Mouse (Mus musculus): ENCODE data around the gene Coro2b.
"Not testable (repeated sequence)": the region's sequence is repeated elsewhere in the genome, so short reads cannot be mapped to it uniquely, and the experiment has no call there.

Gene Coro2b

DNA sequence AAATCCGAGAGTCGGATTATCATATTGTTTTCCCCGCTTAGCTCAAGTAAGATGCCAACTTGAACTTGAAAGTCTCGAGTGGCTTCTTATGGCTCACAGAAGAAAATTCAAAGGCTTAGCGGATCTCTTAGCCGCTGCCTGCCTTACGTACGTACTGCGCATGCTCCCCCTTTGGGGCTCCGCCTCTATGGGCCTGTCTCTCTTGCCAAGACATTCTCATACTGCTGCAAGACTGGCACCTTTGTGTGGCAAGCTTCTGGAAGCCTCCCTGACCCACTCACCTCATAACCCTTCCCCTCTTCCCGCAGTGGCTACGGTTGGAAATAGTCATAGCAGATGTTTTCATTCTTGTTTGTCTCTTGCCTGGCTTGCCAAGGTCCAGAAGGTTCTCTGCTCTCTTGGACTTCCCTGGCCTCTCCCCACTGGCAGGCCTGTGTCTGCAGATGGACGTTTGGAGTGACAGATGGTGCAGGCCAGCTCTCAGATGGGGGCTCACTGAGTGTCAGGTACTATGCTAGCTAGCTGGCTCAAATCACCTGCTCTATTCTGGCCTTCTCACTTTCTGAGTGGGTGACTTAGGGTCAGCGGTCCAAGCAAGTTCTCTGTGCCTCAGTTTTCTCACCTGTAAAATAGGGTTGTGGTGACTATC lies 65.2 kb downstream of the Coro2b start:
- no peak for DNase-seq (ENCODE audit: low read depth, low spot score)

DNA sequence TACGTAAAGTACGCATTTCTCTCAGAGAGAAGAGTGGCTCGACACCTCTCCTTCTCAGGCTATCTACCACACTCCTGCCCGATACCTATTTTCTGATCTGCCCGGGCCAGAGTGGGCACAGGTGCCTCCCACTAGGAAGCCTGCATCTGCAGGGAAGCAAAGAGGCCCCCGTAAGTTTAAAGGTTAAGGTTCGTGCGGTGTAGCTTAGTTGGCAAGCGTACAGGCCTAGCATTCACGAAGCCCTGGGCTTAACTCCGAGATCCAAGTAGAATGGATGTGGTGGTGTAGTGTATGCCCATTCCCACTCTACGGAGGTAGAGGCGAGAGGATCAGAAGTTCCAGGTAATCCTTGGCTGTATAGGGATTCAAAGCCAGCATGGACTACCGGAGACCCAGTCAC lies 65.8 kb downstream of the Coro2b start:
- DNase-seq (ENCODE audit: low read depth, low spot score), result no peak

DNA sequence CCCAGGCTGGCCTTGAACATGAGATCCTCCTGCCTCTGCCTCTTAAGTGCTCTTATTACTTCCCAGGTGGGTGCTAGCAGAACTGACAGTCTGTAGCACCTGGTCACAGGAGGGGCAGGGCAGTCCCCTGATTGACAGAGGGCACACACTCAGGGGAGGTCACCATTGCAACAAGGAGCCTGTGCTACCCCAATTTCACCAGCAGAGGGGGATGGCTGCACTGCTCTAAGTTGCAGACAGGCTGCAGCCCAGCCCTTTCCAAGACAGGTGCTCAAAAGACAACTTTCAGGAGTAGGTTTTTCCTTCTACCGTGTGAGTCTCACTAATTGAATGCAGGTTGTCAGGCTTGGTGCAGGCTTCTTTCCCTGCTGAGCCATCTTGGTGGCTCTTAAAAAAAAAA lies 66.4 kb downstream of the Coro2b start:
- peak; percentile 85 for DNase-seq (ENCODE audit: low read depth, low spot score)

DNA sequence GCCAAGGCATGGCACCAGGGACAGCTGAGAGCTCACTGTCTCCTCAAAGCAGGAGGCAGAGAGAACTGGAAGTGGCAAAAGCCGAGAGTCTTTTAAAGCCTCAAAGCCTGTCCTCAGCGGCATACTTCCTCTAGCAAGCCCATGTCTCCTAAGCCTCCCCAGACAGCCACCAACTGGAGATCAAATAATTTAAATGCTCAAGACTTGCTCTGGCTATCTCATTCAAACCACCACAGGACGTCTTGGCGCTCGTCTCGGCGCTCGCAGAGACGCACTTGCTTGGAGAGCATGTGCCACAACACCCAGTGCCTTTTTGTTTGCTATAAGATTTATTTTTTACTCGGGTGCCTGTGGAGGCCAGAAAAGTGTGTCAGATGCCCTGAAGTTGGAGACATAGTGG lies 67.1 kb downstream of the Coro2b start:
- no peak for DNase-seq (ENCODE audit: low read depth, low spot score)

DNA sequence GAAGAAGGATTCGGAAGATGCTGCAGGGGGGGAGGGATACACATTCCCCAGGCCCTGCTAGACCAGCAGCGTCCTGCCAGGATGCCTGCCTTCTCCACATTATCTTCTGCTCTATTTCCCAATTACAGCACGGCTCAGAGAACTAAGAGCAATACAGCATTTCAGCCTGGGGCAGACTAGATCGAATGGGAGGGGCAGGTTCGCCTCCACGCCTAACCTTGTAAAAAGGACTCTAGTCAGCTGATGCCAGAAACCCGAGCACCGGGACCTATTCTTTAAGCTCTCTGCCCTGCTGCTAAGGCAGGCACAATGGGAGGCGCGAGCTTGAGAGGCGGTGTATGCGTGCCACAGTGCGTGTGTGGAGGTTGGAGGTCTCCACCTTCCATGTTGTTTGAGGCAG lies 67.7 kb downstream of the Coro2b start:
- DNase-seq (ENCODE audit: low read depth, low spot score), result peak; percentile 69

DNA sequence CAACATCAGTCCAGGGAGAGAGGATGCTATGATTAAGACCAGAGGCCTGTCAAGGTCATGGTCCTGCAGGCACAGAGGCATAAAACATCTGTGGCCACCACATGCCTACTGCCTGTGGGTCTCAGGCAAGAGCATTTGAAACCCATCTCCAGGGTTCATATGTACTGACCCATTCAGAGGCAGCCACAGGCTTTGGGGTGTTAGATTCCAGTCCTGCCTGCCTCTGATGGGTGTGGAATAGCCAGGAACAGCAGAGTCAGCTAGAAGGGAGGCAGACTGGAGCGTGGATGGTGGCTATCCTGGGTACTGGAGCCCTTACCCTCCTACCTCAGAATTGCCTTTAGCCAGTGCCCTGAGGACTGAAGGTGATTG lies 69.4 kb downstream of the Coro2b start:
- no peak for DNase-seq (ENCODE audit: low read depth, low spot score)

DNA sequence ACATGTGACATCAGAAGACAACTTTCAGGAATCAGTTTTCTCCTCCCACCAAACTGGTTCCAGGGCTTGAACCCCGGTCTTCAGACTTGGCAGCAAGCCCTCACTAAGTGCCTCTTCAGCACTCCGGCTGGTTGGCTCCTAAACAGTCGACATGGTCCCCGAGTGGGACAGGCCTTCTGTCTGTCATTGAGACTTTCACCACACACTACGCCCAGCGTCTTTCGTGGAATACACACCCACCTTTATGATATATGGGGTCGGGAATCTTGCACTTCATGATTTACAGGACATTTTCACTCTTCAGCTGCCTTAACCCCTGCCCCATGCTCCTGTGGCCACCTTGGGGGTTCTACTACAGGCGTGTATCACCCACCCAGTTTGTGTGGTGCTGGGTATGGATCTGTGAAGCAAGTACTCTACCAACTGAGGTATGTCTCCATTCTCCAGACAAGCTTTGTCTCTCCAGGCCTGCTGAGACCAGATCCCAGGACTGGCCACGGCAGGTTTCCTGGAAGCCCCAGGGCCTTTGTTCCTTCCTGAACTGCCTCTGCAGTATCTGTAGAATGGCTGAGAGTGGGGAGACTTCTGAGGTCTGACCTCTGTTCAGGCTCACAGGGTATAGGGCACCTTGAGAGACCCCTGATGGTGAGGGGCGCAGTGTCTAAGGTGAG lies 70.0 kb downstream of the Coro2b start:
- DNase-seq (ENCODE audit: low read depth, low spot score), result peak; percentile 45

DNA sequence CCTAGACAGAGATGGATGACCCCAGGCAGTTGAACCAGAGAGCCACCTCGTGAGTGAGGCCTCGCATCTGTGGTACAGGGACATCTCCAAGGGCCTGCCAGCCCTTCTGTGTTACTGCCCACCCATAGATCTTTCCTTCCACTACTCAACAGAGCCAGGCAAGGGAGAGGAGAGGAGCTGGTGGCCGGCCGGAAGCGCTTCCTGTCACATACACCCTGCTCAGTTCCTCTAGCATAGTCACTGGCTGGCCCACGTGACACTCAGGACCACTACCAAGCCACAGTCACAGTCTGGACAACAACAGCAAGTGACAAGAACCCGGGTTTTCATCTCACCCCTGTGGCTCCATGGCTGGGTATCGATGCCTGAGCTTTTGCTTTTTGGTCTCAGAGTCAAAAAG lies 70.8 kb downstream of the Coro2b start:
- no peak for DNase-seq (ENCODE audit: low read depth, low spot score)

DNA sequence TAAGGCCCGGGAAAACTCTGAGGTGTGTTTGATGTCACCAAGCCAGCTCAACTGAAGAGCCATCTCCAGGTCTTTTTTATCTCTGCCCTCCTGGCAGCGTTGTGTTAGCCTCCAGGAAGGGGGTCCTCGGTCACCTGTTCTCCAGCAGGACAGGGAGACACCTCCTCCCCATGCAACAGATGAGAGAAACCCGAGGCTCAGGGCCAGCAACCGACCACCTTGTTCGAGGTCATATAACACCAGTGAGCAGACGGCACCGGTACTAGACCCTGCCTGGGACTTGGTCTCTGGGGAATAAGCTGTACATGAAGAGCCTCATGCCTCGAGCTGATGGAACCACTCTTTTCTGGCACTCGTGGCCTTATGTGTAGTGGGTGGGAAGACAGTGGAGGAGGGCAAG lies 72.1 kb downstream of the Coro2b start:
- DNase-seq (ENCODE audit: low read depth, low spot score), result no peak

DNA sequence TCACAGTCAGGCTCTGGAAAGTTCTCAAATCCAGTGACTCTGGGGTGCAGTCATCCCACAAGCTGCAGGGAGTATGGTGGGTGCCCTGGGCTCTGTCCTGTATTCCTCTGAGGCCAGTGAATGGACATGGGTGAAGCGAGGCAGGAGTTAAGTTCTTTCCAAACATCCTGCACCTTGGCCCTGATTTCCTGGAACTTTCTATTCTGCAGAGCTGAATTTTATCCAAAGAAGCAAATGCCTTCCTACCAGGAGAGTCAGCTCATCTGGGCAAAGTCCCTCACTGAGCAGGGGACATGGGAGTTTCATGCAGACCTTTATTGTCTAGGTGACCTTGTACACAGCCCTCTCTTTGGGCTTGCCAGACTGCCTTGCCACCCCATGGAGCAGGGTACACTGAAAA lies 75.1 kb downstream of the Coro2b start:
- DNase-seq (ENCODE audit: low read depth, low spot score), result no peak

DNA sequence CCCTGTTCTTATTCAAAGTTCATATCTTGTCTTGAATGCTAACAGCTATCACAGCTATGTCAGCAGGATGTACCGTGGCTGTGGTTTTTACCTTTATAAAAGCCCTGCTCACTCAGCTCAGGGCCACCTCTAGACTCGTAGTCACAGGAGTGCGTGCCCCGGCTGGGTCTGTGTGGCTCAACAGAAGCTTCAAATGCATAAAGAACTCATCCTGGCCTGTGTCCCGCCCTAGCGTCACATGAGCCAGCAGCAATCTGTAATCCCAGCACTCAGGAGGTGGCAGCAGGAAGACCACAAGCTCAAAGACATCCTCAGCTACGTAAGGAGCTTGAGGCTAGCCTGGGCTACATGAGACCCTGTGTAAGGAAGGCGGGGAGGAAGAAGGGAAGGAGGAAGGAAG lies 75.7 kb downstream of the Coro2b start:
- DNase-seq (ENCODE audit: low read depth, low spot score), result no peak

DNA sequence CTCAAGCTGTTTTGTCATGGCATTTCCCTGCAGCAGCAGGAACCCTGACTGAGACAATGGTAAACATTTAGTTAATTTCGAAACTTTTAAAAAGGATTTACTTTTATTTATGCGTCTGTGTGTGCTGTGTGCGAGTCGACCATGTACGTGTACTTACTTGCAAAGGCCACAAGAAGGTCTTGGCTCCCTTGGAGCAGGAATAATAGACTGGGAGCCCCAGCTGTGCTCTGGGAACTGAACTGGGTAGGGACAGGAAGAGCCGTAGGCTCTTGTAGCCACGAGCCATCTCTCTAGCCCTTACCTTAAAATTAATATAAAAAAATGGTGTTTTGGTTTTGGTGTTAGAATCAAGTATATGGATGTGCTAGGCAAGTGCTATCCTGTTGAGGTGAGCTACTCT lies 76.8 kb downstream of the Coro2b start:
- no peak for DNase-seq (ENCODE audit: low read depth, low spot score)

DNA sequence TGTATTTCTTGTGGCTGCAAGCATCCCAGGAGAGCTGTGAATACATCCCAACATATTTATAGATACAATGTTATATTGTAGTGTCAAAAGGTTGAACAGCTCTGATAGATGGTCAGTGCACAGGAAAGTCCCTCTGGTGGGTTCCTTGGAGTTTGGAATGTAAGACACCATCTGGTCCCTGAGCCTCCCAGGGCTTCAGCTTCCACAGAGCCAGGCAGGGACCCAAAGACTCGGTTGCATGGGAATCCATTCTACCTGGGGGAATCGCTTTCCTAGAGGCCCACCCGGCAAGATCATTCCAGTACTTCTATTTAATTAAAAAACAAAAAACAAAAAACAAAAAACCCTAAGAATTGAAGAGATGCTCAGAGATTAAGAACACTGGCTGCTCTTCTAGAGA lies 78.4 kb downstream of the Coro2b start:
- no peak for DNase-seq (ENCODE audit: low read depth, low spot score)

DNA sequence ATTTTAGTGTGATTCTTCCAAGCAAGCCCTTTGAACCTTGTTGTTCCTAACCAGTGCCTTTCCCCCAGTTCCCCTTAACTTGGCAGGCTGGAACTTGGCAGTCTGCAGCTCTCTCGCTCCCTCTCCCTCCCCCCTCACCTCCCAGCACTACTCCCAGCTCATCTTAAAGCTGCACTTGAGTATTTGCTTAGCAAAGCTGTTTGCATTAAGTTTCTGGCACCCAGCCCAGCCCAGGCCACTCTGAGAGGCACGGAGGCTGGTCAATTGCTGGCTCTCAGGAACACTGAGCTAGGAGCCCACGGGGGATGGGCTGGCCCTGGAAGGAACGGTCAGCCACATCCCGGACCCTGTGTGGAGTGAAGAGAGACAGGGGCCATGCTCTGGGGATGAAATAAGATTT lies 80.8 kb downstream of the Coro2b start:
- DNase-seq (ENCODE audit: low read depth, low spot score), result no peak

DNA sequence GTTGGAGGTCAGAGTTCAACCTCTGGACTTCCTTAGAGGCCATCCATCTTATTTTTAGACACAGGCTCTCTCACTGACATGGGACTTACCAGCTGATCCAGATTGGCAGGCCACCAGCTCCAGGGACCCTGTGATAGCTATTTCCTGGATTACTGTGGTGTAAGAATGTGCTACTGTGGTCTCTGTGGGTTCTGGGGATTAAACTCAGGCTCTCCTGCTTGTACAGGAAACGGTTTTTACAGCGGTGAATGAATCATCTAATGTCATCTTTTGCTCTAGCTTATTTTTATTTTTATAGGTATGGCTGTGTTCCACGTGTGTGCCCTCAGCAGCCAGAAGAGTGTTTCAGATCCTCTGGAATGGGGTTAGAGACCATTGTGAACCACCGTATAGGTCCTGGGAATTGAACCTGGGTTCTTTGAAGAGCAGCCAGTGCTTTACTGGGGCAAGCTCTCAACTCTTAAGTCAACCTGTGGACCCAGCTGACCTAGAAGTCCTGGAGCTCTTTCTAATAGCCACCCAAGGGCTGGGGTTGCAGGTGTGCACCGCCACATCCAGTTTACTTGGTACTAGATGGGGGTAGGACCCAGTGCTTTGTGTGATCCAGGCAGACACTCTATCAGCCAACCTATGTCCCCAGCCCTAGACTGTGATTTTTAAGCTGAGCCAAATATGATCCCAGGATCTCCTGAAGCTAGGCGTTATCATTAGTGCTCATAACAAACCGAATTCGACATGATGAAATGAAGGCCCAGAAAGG lies 81.5 kb downstream of the Coro2b start:
- no peak for DNase-seq (ENCODE audit: low read depth, low spot score)

DNA sequence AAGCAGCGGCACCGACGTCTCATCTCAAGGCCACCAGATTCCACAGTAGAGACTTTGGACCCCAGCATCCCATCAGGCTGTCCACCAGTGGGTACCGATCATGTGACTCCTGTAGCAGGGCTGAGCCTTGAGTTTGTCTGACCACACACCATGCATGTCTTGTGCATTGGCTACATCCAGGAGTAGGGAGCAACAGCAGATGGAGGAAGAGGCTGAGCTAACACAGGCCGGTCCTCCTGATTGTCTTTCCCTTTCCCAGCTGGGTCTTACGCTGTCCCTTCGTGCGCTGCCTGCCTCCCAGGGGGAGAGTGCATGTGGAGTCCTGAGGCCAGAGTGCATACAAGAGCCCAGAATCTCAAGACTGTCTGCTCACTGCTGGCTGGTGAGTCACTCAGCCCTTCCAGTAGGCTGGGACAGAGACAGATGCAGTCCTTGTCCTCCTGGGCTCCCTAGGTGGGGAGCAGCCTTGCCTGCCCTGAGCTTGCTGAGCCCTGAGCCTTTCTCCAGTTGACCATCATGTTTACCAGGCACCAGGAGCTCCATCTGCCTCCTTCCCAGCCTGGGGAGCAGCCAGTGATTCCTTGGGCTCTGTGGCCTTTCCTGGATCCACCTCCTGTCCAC lies 84.4 kb downstream of the Coro2b start:
- no peak for DNase-seq (ENCODE audit: low read depth, low spot score)

DNA sequence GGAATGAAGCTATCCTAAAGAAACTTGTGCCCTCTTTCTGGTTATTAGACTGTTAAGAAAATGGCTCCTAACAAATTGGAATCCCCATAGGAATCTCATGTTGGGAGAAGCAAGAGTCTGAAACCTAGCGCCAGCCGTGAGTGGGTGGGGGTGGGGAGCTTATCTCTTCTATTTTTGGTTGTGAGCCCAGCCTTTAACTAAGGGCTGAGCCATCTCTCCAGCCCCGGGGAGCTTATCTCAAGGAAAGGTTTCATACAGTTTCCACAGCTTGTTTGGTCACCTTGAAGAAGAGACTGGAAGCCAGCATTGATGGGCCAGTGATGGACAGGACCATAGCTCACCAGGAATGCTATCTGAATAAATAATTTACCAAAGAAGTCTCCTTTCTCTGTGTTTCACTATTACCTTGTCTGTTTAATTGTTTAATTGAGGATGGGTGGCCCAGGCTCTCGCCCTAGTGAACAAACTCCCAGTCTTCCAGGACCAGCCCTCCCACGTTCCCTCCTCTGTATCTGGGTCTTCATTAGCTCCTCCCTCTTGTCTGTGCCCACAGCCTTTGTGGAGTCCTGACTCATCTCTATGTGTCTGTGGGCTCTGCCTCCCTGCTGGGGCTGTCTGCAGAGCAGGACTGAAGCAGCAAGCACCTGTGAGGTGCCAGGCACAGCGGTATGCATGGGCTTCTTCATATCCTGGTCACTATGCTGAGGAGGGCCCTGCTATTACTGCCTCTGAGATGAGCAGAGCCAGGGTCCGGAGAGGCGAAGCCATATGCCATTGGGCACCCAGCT lies 85.1 kb downstream of the Coro2b start:
- DNase-seq (ENCODE audit: low read depth, low spot score), result no peak

DNA sequence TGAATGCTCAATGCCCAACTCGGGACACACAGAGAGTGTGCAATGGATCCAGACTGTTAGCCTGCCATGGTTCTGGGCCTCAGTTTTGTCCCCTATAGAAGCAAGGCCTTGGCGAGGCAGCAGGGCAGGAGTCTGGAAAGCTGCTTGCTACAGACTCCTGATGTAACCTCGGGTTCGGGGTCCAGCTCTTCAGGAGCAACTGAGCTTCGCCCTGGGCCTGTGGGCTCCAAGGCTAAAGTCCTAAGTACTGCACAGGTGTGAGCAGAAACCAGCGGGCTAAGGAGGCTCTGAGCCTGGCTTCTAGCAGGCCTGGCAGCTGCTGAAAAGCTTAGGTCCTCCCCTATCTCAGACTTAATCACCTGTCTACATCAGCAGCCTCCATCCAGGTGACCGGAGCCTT lies 86.0 kb downstream of the Coro2b start:
- no peak for DNase-seq (ENCODE audit: low read depth, low spot score)

DNA sequence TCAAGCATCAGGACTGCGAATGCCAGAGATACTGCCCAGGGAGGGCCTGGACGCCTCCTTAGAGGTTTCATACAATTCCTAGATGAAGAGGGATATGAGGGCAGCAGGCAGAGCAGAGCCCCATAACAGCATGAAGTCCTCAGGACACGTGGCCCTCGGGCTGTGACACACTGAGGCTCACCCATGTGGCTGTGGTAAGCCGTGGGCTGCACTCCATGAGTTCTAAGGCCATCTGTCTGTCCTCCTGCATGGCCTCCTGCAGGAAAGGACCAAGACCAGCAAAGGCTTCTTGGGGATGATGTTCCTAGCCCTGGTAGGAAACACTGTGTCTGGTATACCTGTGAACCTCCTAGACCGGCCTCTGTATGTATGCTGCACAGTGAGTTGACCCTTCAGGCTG lies 86.5 kb downstream of the Coro2b start:
- no peak for DNase-seq (ENCODE audit: low read depth, low spot score)

DNA sequence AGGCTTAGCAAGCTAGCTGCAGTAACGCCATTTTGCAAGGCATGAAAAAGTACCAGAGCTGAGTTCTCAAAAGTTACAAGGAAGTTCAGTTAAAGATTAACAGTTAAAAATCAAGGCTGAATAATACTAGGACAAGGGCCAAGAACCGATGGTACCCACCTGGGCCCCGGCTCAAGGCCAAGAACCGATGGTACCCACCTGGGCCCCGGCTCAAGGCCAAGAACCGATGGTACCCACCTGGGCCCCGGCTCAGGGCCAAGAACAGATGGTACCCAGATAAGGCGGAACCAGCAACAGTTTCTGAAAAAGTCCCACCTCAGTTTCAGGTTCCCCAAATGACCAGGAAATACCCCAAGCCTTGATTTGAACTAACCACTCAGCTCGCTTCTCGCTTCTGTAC lies 89.5 kb downstream of the Coro2b start:
- DNase-seq (ENCODE audit: low read depth, low spot score), result not testable (repeated sequence)

DNA sequence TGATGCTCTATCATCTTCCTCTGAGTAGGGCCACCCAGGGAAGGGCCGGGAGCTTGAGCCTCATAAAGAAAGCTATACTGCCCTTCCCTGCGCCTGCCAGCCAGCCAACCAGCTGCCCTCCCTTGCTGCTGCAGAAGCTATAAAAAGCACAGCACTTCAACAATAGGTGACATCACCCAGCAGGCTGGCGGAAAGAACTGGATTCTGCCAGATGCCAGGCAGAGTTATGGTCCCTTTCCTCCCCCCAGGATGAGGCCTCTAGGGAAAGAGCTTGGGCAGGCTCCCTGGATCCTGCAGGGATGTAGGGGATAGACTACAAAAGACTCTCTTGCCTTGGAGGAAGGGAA lies 98.1 kb downstream of the Coro2b start:
- peak; percentile 41 for DNase-seq (ENCODE audit: low read depth, low spot score)

All from ES-CJ7 (cell line).